ENCODE assay signal across 8 mouse cellular contexts in genomic region chr4:151907577-151908343, GRCm38 (mm10). TPM values are rescaled to one million over a fixed set of nuclear protein-coding genes. Genes with fewer than 3 reads are reported as not detected.
DNase-seq lines count a peak whose midpoint lies in the region; ATAC-seq and TF ChIP-seq lines count a peak whose summit lies in the region.

No protein-coding gene starts in this region.

- H3K4me2 ChIP-seq in hindbrain, embryonic 11.5 days (replicated peaks; ENCODE audit: low read depth, low read length): no peak overlapping the region
- no peak overlapping the region for H3K4me2 ChIP-seq in hindbrain, postnatal 0 days (ENCODE audit: low read depth, low read length)
- peak overlapping the region; percentile 25 for H3K4me2 ChIP-seq in embryonic facial prominence, embryonic 15.5 days (replicated peaks)
- peak overlapping the region; percentile 24; the same call in 1 of the 2 replicates for H3K4me2 ChIP-seq in limb, embryonic 11.5 days (ENCODE audit: low read depth, severe bottlenecking)
- H3K4me2 ChIP-seq in stomach, postnatal 0 days (replicated peaks; ENCODE audit: low read depth): no peak overlapping the region
- no peak overlapping the region for H3K4me2 ChIP-seq in forebrain, postnatal 0 days (ENCODE audit: low read depth)

- peak; percentile 36 for DNase-seq in hindbrain, embryonic 11.5 days (ENCODE audit: low spot score)
- DNase-seq in hindbrain, postnatal 0 days (ENCODE audit: low spot score): no peak
- DNase-seq in ZHBTc4 (ENCODE audit: low read depth, low spot score): peak; percentile 56
- peak; percentile 38 for DNase-seq in limb, embryonic 11.5 days (ENCODE audit: low spot score)
- DNase-seq in stomach, postnatal 0 days (ENCODE audit: low spot score): no peak
- no peak for DNase-seq in spleen, adult 18-20 months
- no peak for DNase-seq in forebrain, postnatal 0 days

- 77% methylated on average over 26 of the region's 26 CpGs for WGBS in hindbrain, embryonic 11.5 days
- 71% methylated on average over 26 of the region's 26 CpGs for WGBS in hindbrain, postnatal 0 days
- WGBS in embryonic facial prominence, embryonic 15.5 days: 50% methylated on average over 26 of the region's 26 CpGs
- 49% methylated on average over 26 of the region's 26 CpGs for WGBS in limb, embryonic 11.5 days
- WGBS in stomach, postnatal 0 days: 68% methylated on average over 26 of the region's 26 CpGs
- WGBS in forebrain, postnatal 0 days: 83% methylated on average over 26 of the region's 26 CpGs

- no peak overlapping the region for H3K4me3 ChIP-seq in hindbrain, embryonic 11.5 days (ENCODE audit: low read depth, low read length)
- H3K4me3 ChIP-seq in hindbrain, postnatal 0 days (ENCODE audit: low read length): no peak overlapping the region
- no peak overlapping the region for H3K4me3 ChIP-seq in embryonic facial prominence, embryonic 15.5 days (replicated peaks)
- H3K4me3 ChIP-seq in limb, embryonic 11.5 days (ENCODE audit: low read depth, low read length): no peak overlapping the region
- no peak overlapping the region for H3K4me3 ChIP-seq in stomach, postnatal 0 days (ENCODE audit: low read depth, low read length)
- H3K4me3 ChIP-seq in forebrain, postnatal 0 days (ENCODE audit: low read depth, low read length): no peak overlapping the region

- no peaks in the 10 kb centered on the region for H3K27me3 ChIP-seq in hindbrain, embryonic 11.5 days (ENCODE audit: control insufficient read depth, insufficient read depth, low read length)
- H3K27me3 ChIP-seq in hindbrain, postnatal 0 days (ENCODE audit: insufficient read depth, low read length): no peaks in the 10 kb centered on the region
- H3K27me3 ChIP-seq in embryonic facial prominence, embryonic 15.5 days: peaks cover 6% of the 10 kb centered on the region; the same call in 1 of the 2 replicates
- no peaks in the 10 kb centered on the region for H3K27me3 ChIP-seq in limb, embryonic 11.5 days (ENCODE audit: control insufficient read depth, insufficient read depth, low read length)
- no peaks in the 10 kb centered on the region for H3K27me3 ChIP-seq in stomach, postnatal 0 days (ENCODE audit: control insufficient read depth, insufficient read depth, low read length)
- no peaks in the 10 kb centered on the region; the same call in 1 of the 2 replicates for H3K27me3 ChIP-seq in forebrain, postnatal 0 days (ENCODE audit: insufficient read depth, low read length)

- no peaks in the 10 kb centered on the region for H3K36me3 ChIP-seq in hindbrain, embryonic 11.5 days (ENCODE audit: control insufficient read depth, insufficient read depth, low read length)
- no peaks in the 10 kb centered on the region for H3K36me3 ChIP-seq in hindbrain, postnatal 0 days (ENCODE audit: insufficient read depth, low read length)
- H3K36me3 ChIP-seq in embryonic facial prominence, embryonic 15.5 days: no peaks in the 10 kb centered on the region
- H3K36me3 ChIP-seq in limb, embryonic 11.5 days (ENCODE audit: control insufficient read depth, insufficient read depth, low read length): no peaks in the 10 kb centered on the region
- H3K36me3 ChIP-seq in stomach, postnatal 0 days (ENCODE audit: control insufficient read depth, insufficient read depth, low read length): no peaks in the 10 kb centered on the region
- no peaks in the 10 kb centered on the region for H3K36me3 ChIP-seq in forebrain, postnatal 0 days (ENCODE audit: insufficient read depth)

- no peak overlapping the region for H3K9ac ChIP-seq in hindbrain, embryonic 11.5 days (ENCODE audit: low read depth, low read length)
- H3K9ac ChIP-seq in hindbrain, postnatal 0 days (replicated peaks; ENCODE audit: low read length): no peak overlapping the region
- no peak overlapping the region for H3K9ac ChIP-seq in embryonic facial prominence, embryonic 15.5 days
- H3K9ac ChIP-seq in limb, embryonic 11.5 days (ENCODE audit: low read length): no peak overlapping the region
- no peak overlapping the region for H3K9ac ChIP-seq in stomach, postnatal 0 days (ENCODE audit: low read length)
- no peak overlapping the region for H3K9ac ChIP-seq in forebrain, postnatal 0 days

- H3K27ac ChIP-seq in hindbrain, embryonic 11.5 days (ENCODE audit: low read depth, low read length): 0 out of 2 replicates have a peak overlapping the region, but pooled peaks have one; percentile 17
- H3K27ac ChIP-seq in hindbrain, postnatal 0 days: no peak overlapping the region
- H3K27ac ChIP-seq in embryonic facial prominence, embryonic 15.5 days (replicated peaks): no peak overlapping the region
- H3K27ac ChIP-seq in limb, embryonic 11.5 days (replicated peaks; ENCODE audit: low read depth, low read length): no peak overlapping the region
- H3K27ac ChIP-seq in stomach, postnatal 0 days (replicated peaks): no peak overlapping the region
- H3K27ac ChIP-seq in forebrain, postnatal 0 days (ENCODE audit: low read depth, low read length): no peak overlapping the region

- no peaks in the 10 kb centered on the region for H3K4me1 ChIP-seq in hindbrain, embryonic 11.5 days (replicated peaks; ENCODE audit: control insufficient read depth, insufficient read depth, low read length)
- H3K4me1 ChIP-seq in hindbrain, postnatal 0 days (ENCODE audit: insufficient read depth, low read length): no peaks in the 10 kb centered on the region
- H3K4me1 ChIP-seq in embryonic facial prominence, embryonic 15.5 days: peaks cover 6% of the 10 kb centered on the region; the same call in 1 of the 2 replicates
- H3K4me1 ChIP-seq in limb, embryonic 11.5 days (ENCODE audit: control insufficient read depth, insufficient read depth, low read length): no peaks in the 10 kb centered on the region
- no peaks in the 10 kb centered on the region for H3K4me1 ChIP-seq in stomach, postnatal 0 days (replicated peaks; ENCODE audit: control insufficient read depth, insufficient read depth)
- H3K4me1 ChIP-seq in forebrain, postnatal 0 days (ENCODE audit: insufficient read depth): no peaks in the 10 kb centered on the region

- TF ChIP-seq CTCF in hindbrain, postnatal 0 days (IDR thresholded peaks at IDR 0.05; ENCODE audit: low read depth): no peak
- TF ChIP-seq CTCF in stomach, postnatal 0 days (IDR thresholded peaks at IDR 0.05; ENCODE audit: low read depth): no peak
- TF ChIP-seq CTCF in forebrain, postnatal 0 days (IDR thresholded peaks at IDR 0.05; ENCODE audit: low read depth): no peak

- ATAC-seq in hindbrain, embryonic 11.5 days (ENCODE audit: low FRiP score): no peak
- ATAC-seq in hindbrain, postnatal 0 days: no peak
- ATAC-seq in embryonic facial prominence, embryonic 15.5 days (ENCODE audit: insufficient number of reproducible peaks, low FRiP score, low TSS enrichment, low read depth): no peak
- ATAC-seq in limb, embryonic 11.5 days (ENCODE audit: insufficient number of reproducible peaks, low FRiP score, low TSS enrichment, low read depth): no peak
- no peak for ATAC-seq in stomach, postnatal 0 days (ENCODE audit: low FRiP score, low TSS enrichment)
- no peak; the same call in 1 of the 2 replicates for ATAC-seq in forebrain, postnatal 0 days

- no peak for TF ChIP-seq EP300 in stomach, postnatal 0 days (optimal IDR thresholded peaks at IDR 0.05)

- H3K9me3 ChIP-seq in hindbrain, embryonic 11.5 days (ENCODE audit: control insufficient read depth, low read length): no peaks in the 10 kb centered on the region
- H3K9me3 ChIP-seq in hindbrain, postnatal 0 days (ENCODE audit: low read length): no peaks in the 10 kb centered on the region
- no peaks in the 10 kb centered on the region for H3K9me3 ChIP-seq in embryonic facial prominence, embryonic 15.5 days (replicated peaks)
- H3K9me3 ChIP-seq in limb, embryonic 11.5 days (ENCODE audit: control insufficient read depth, low read length): no peaks in the 10 kb centered on the region
- no peaks in the 10 kb centered on the region for H3K9me3 ChIP-seq in stomach, postnatal 0 days (ENCODE audit: control insufficient read depth, low read length)
- no peaks in the 10 kb centered on the region for H3K9me3 ChIP-seq in forebrain, postnatal 0 days (ENCODE audit: low read length)

RNA-seq across cellular contexts. Expression of gene Dnajc11, which starts 25.7 kb away (rescaled TPM):
- 73.8 and 80.1 TPM in 2 replicates for polyA plus RNA-seq in hindbrain, embryonic 11.5 days (2014; fragmentation: Nextera tagmentation; extraction: Ambion mirVana)
- total RNA-seq in hindbrain, postnatal 0 days (2014; rRNA removed): 94.5 and 108 TPM in 2 replicates
- 64.1 and 65.6 TPM in 2 replicates for polyA plus RNA-seq in hindbrain, postnatal 0 days (2015; fragmentation: Nextera tagmentation; extraction: Ambion mirVana)
- 57.8 and 61.5 TPM in 2 replicates for polyA plus RNA-seq in embryonic facial prominence, embryonic 15.5 days (2015; fragmentation: Nextera tagmentation; extraction: Ambion mirVana)
- 90.9 and 93.2 TPM in 2 replicates for polyA plus RNA-seq in limb, embryonic 11.5 days (2014; fragmentation: Nextera tagmentation; extraction: Ambion mirVana)
- polyA plus RNA-seq in stomach, postnatal 0 days (2015; fragmentation: Nextera tagmentation; extraction: Ambion mirVana): 33.0 and 34.5 TPM in 2 replicates
- total RNA-seq in forebrain, postnatal 0 days (2014; rRNA removed): 72.2 and 75.2 TPM in 2 replicates
- polyA plus RNA-seq in forebrain, postnatal 0 days (2015; fragmentation: Nextera tagmentation; extraction: Ambion mirVana): 62.0 and 72.3 TPM in 2 replicates

RNA-seq across cellular contexts. Expression of gene Camta1, which starts 46.1 kb away (rescaled TPM):
- 117 and 130 TPM in 2 replicates for polyA plus RNA-seq in hindbrain, embryonic 11.5 days (2014; fragmentation: Nextera tagmentation; extraction: Ambion mirVana)
- 127 and 179 TPM in 2 replicates for total RNA-seq in hindbrain, postnatal 0 days (2014; rRNA removed)
- 133 and 145 TPM in 2 replicates for polyA plus RNA-seq in hindbrain, postnatal 0 days (2015; fragmentation: Nextera tagmentation; extraction: Ambion mirVana)
- polyA plus RNA-seq in embryonic facial prominence, embryonic 15.5 days (2015; fragmentation: Nextera tagmentation; extraction: Ambion mirVana): 76.7 and 77.1 TPM in 2 replicates
- 106 and 109 TPM in 2 replicates for polyA plus RNA-seq in limb, embryonic 11.5 days (2014; fragmentation: Nextera tagmentation; extraction: Ambion mirVana)
- 59.4 and 61.9 TPM in 2 replicates for polyA plus RNA-seq in stomach, postnatal 0 days (2015; fragmentation: Nextera tagmentation; extraction: Ambion mirVana)
- total RNA-seq in forebrain, postnatal 0 days (2014; rRNA removed): 87.4 and 89.6 TPM in 2 replicates
- polyA plus RNA-seq in forebrain, postnatal 0 days (2015; fragmentation: Nextera tagmentation; extraction: Ambion mirVana): 109 and 131 TPM in 2 replicates

Comparison
In these comparisons a context has a peak if more than half of its experiments do, and no peak if none do; other contexts are left out.
1. DNase-seq: peak in hindbrain, embryonic 11.5 days (single experiment), ZHBTc4 (single experiment) and limb, embryonic 11.5 days (single experiment); none in hindbrain, postnatal 0 days (single experiment), stomach, postnatal 0 days (single experiment), spleen, adult 18-20 months (0 of 2) and forebrain, postnatal 0 days (single experiment).
2. H3K4me2 ChIP-seq: peak in embryonic facial prominence, embryonic 15.5 days (single experiment) and limb, embryonic 11.5 days (single experiment); none in hindbrain, embryonic 11.5 days (single experiment), hindbrain, postnatal 0 days (single experiment), stomach, postnatal 0 days (single experiment) and forebrain, postnatal 0 days (single experiment).